Mouse (Mus musculus) left cerebral cortex, postnatal 10 days (tissue): Measurements from ENCODE around the gene Crk. TPM values are rescaled to one million over a fixed set of nuclear protein-coding genes. Genes with fewer than 3 reads are reported as not detected.
A peak's percentile ranks its signal among the peaks of the same experiment; 100 is the strongest.
"Not testable (repeated sequence)": the region's sequence is repeated elsewhere in the genome, so short reads cannot be mapped to it uniquely, and the experiment has no call there.

ENCODE experiments used
- DNase-seq, 2 experiments: peaks; one replicate each; pipeline ENCODE4 v3.0.0; 2021 to 2022; ENCODE audit warnings: low spot score in 2 of 2, mixed read lengths in 1 of 2; ENCODE audit errors: extremely low spot score in 1 of 2
- intact Hi-C: fragments of 180-260 bp; cut with DNase I; formaldehyde crosslinking; loops from one replicate; pipeline ENCODE4 v1.15.1; 2025
- total RNA-seq, 2 experiments: library from RNA; stranded (reverse); gene quantifications; 2 replicates each; pipeline ENCODE4 v1.2.3; 2021

Crk gene
- total RNA-seq, 2 experiments from 2014 or later = 123 to 129 TPM

GRCm38 (mm10) chr11:75727659-75728058 is 48.6 kb downstream of the Crk start:
- DNase-seq, intact Hi-C loops: not testable (repeated sequence)

- DNase-seq = peak; percentile 87 to 94
- intact Hi-C loops = no loop called here
Measured at GRCm38 (mm10) chr11:75732434-75733226, 53.6 kb downstream of the Crk start, which contains the start of gene Ywhae. TSS of gene Ywhae (plus strand) at chr11:75732869.

- DNase-seq = peak; percentile 31 to 83
- intact Hi-C loops = no loop called here
Measured at GRCm38 (mm10) chr11:75733227-75733940, 54.3 kb downstream of the Crk start.

- intact Hi-C loops = no loop called here
- DNase-seq = no peak
Measured at GRCm38 (mm10) chr11:75735462-75736252, 56.6 kb downstream of the Crk start.

GRCm38 (mm10) chr11:75736978-75737377 is 57.9 kb downstream of the Crk start:
- no peak for DNase-seq
- intact Hi-C loops = no loop called here

GRCm38 (mm10) chr11:75737806-75738476 is 58.9 kb downstream of the Crk start:
- no peak for DNase-seq
- intact Hi-C loops = no loop called here

- DNase-seq = no peak
- intact Hi-C loops = no loop called here
Measured at GRCm38 (mm10) chr11:75738477-75738821, 59.4 kb downstream of the Crk start.

GRCm38 (mm10) chr11:75740204-75740603 is 61.1 kb downstream of the Crk start:
- intact Hi-C loops = no loop called here
- DNase-seq = no peak

- no peak for DNase-seq
- intact Hi-C loops = no loop called here
Measured at GRCm38 (mm10) chr11:75741615-75742014, 62.6 kb downstream of the Crk start.

GRCm38 (mm10) chr11:75744761-75745160 is 65.7 kb downstream of the Crk start:
- DNase-seq = no peak
- intact Hi-C loops = no loop called here

GRCm38 (mm10) chr11:75750537-75750936 is 71.5 kb downstream of the Crk start:
- DNase-seq = no peak
- intact Hi-C loops = no loop called here

- intact Hi-C loops = no loop called here
- no peak for DNase-seq
Measured at GRCm38 (mm10) chr11:75751082-75751481, 72.0 kb downstream of the Crk start.

Other genes starting within 250 kb of the Crk start
- not detected for gene Serpinf2, start 239.7 kb upstream of the Crk start, total RNA-seq
- 10 to 100 TPM; 17.3 to 18.1 TPM for gene Wdr81, start 224.5 kb upstream of the Crk start, total RNA-seq
- gene Tlcd2, start 217.5 kb upstream of the Crk start, total RNA-seq = 1 to 10 TPM in 1 of 2 experiments, under 1 TPM in 1; 0.67 to 1.1 TPM
- gene Prpf8, start 192.4 kb upstream of the Crk start, total RNA-seq = 100 to 1,000 TPM; 117 to 121 TPM
- 1 to 10 TPM; 3.1 to 3.3 TPM for gene Rilp, start 169.2 kb upstream of the Crk start, total RNA-seq
- gene Scarf1, start 165.7 kb upstream of the Crk start, total RNA-seq = 1 to 10 TPM; 2.9 to 4.0 TPM
- gene Slc43a2, start 147.6 kb upstream of the Crk start, total RNA-seq = 10 to 100 TPM; 48.4 to 51.2 TPM
- gene Pitpna, start 91.2 kb upstream of the Crk start, total RNA-seq = 100 to 1,000 TPM; 312 to 326 TPM
- gene Inpp5k, start 48.3 kb upstream of the Crk start, total RNA-seq = 10 to 100 TPM; 44.2 to 50.3 TPM
- 10 to 100 TPM; 27.3 to 30.8 TPM for gene Myo1c, start 28.8 kb upstream of the Crk start, total RNA-seq
- gene Ywhae, start 53.6 kb downstream of the Crk start, total RNA-seq = 1,000 to 10,000 TPM; 1,585 to 1,598 TPM
- gene Doc2b, start 116.8 kb downstream of the Crk start, total RNA-seq = 10 to 100 TPM; 46.9 to 47.8 TPM